Mouse (Mus musculus) cerebellum, adult 8-10 months (tissue): ENCODE results near the gene Ssbp2.

Source experiments
- DNase-seq: peaks from one replicate; pipeline ENCODE4 v3.0.0; 2022

Gene Ssbp2

GRCm38 (mm10) chr13:91741280-91742047 lies 281.4 kb downstream of the Ssbp2 start, which contains the start of gene Acot12:
TSS of gene Acot12 (plus strand) at chr13:91741512.
- DNase-seq: peak; percentile 41

GRCm38 (mm10) chr13:91743180-91743579 lies 283.1 kb downstream of the Ssbp2 start:
- DNase-seq: no peak

- DNase-seq: no peak
These were observed 286.4 kb downstream of the Ssbp2 start for GRCm38 (mm10) chr13:91746470-91746869.

GRCm38 (mm10) chr13:91748401-91748800 lies 288.3 kb downstream of the Ssbp2 start:
- no peak for DNase-seq

- no peak for DNase-seq
These were observed 289.9 kb downstream of the Ssbp2 start for GRCm38 (mm10) chr13:91749981-91750380.
